Mouse (Mus musculus) lung, postnatal 0 days (tissue): ENCODE measurements around the gene Nfatc2ip.

Experiments used
- CTCF ChIP-seq: IDR thresholded peaks from 2 replicates; pipeline ENCODE4 v1.5.1; 2016; ENCODE audit warnings: antibody characterized with exemption, mild to moderate bottlenecking
- EP300 ChIP-seq: IDR thresholded peaks from 2 replicates; pipeline ENCODE4 v1.6.1; 2016; ENCODE audit warnings: antibody characterized with exemption, mild to moderate bottlenecking, control low read depth

- no peak for TF ChIP-seq CTCF
- TF ChIP-seq EP300, result no peak
These were observed 27.1 kb downstream of the Nfatc2ip start, which contains the start of gene Lat for GRCm38 (mm10) chr7:126369393-126369792.
